Mouse (Mus musculus) ES-Bruce4 (cell line): ENCODE measurements around the gene Hivep2.

Experiments used
- CTCF ChIP-seq: IDR thresholded peaks from one replicate; pipeline ENCODE4 v1.8.1; 2011; ENCODE audit warnings: low read depth, low read length
- POLR2A ChIP-seq: IDR thresholded peaks from one replicate; pipeline ENCODE4 v1.8.1; 2011; ENCODE audit warnings: low read length; ENCODE audit not compliant: insufficient read depth

GRCm38 (mm10) chr10:14034046-14034445, 68.2 kb downstream of the Hivep2 start:
- TF ChIP-seq POLR2A (no peak), CTCF (no peak)
